Mouse (Mus musculus): ENCODE data around the gene Lbhd2. TPM values are rescaled to one million over a fixed set of nuclear protein-coding genes. Genes with fewer than 3 reads are reported as not detected.

The Lbhd2 gene
- total and polyA plus RNA-seq, 2 experiments from 2014 or later, result 6.0 to 11.8 TPM

- H3K36me3 ChIP-seq (ENCODE audit: insufficient read depth, low read length), result no peaks in the 10 kb centered on the region
- no peaks in the 10 kb centered on the region for H3K9me3 ChIP-seq (ENCODE audit: low read length)
- no peak overlapping the region for H3K4me2 ChIP-seq (ENCODE audit: low read depth, low read length)
- peaks cover 78% of the 10 kb centered on the region for H3K27me3 ChIP-seq (ENCODE audit: insufficient read depth, low read length)
- no peak for ATAC-seq
- H3K4me3 ChIP-seq (ENCODE audit: low read length), result no peak overlapping the region
- no peak for DNase-seq (ENCODE audit: low spot score)
- H3K27ac ChIP-seq, result no peak overlapping the region
- peaks cover 4% of the 10 kb centered on the region; the same call in 1 of the 2 replicates for H3K4me1 ChIP-seq (ENCODE audit: insufficient read depth, low read length)
- 25% methylated on average over 5 of the region's 5 CpGs for WGBS
- no peak overlapping the region for H3K9ac ChIP-seq (replicated peaks; ENCODE audit: low read length)
- TF ChIP-seq CTCF (IDR thresholded peaks at IDR 0.05; ENCODE audit: low read depth), result no peak
Observed at GRCm38 (mm10) chr12:111446745-111447144, 40.1 kb downstream of the Lbhd2 start.

GRCm38 (mm10) chr12:111447350-111447749 lies 40.7 kb downstream of the Lbhd2 start:
- ATAC-seq (no peak), DNase-seq (ENCODE audit: low spot score) (no peak)
- peaks cover 77% of the 10 kb centered on the region for H3K27me3 ChIP-seq (ENCODE audit: insufficient read depth, low read length)
- H3K27ac ChIP-seq, result no peak overlapping the region
- no peaks in the 10 kb centered on the region for H3K9me3 ChIP-seq (ENCODE audit: low read length)
- no peak overlapping the region for H3K4me2 ChIP-seq (ENCODE audit: low read depth, low read length)
- H3K9ac ChIP-seq (replicated peaks; ENCODE audit: low read length), result no peak overlapping the region
- no peaks in the 10 kb centered on the region for H3K36me3 ChIP-seq (ENCODE audit: insufficient read depth, low read length)
- H3K4me3 ChIP-seq (ENCODE audit: low read length), result no peak overlapping the region
- no peak for TF ChIP-seq CTCF (IDR thresholded peaks at IDR 0.05; ENCODE audit: low read depth)
- H3K4me1 ChIP-seq (ENCODE audit: insufficient read depth, low read length), result peaks cover 4% of the 10 kb centered on the region; the same call in 1 of the 2 replicates
- WGBS, result 21% methylated on average over 9 of the region's 9 CpGs

- TF ChIP-seq CTCF (IDR thresholded peaks at IDR 0.05; ENCODE audit: low read depth), result no peak
- no peak overlapping the region for H3K27ac ChIP-seq
- H3K4me2 ChIP-seq (ENCODE audit: low read depth, low read length), result no peak overlapping the region
- peaks cover 4% of the 10 kb centered on the region; the same call in 1 of the 2 replicates for H3K4me1 ChIP-seq (ENCODE audit: insufficient read depth, low read length)
- H3K9me3 ChIP-seq (ENCODE audit: low read length), result no peaks in the 10 kb centered on the region
- H3K4me3 ChIP-seq (ENCODE audit: low read length), result no peak overlapping the region
- H3K36me3 ChIP-seq (ENCODE audit: insufficient read depth, low read length), result no peaks in the 10 kb centered on the region
- H3K27me3 ChIP-seq (ENCODE audit: insufficient read depth, low read length), result peaks cover 70% of the 10 kb centered on the region
- ATAC-seq (no peak), DNase-seq (ENCODE audit: low spot score) (no peak)
- H3K9ac ChIP-seq (replicated peaks; ENCODE audit: low read length), result no peak overlapping the region
- WGBS, result 25% methylated on average over 22 of the region's 22 CpGs
Observed at GRCm38 (mm10) chr12:111447898-111448760, 41.5 kb downstream of the Lbhd2 start.

- 28% methylated on average over 13 of the region's 14 CpGs for WGBS
- H3K27ac ChIP-seq, result no peak overlapping the region
- peaks cover 60% of the 10 kb centered on the region for H3K27me3 ChIP-seq (ENCODE audit: insufficient read depth, low read length)
- no peak for DNase-seq (ENCODE audit: low spot score)
- H3K4me3 ChIP-seq (ENCODE audit: low read length), result no peak overlapping the region
- no peak overlapping the region for H3K9ac ChIP-seq (replicated peaks; ENCODE audit: low read length)
- ATAC-seq, result no peak
- no peak for TF ChIP-seq CTCF (IDR thresholded peaks at IDR 0.05; ENCODE audit: low read depth)
- H3K4me1 ChIP-seq (ENCODE audit: insufficient read depth, low read length), result peaks cover 4% of the 10 kb centered on the region; the same call in 1 of the 2 replicates
- H3K9me3 ChIP-seq (ENCODE audit: low read length), result no peaks in the 10 kb centered on the region
- H3K4me2 ChIP-seq (ENCODE audit: low read depth, low read length), result no peak overlapping the region
- no peaks in the 10 kb centered on the region for H3K36me3 ChIP-seq (ENCODE audit: insufficient read depth, low read length)
Observed at GRCm38 (mm10) chr12:111448931-111449705, 42.5 kb downstream of the Lbhd2 start.

GRCm38 (mm10) chr12:111450359-111450758 lies 43.8 kb downstream of the Lbhd2 start:
- Histone ChIP-seq H3K4me3 (ENCODE audit: low read length) (no peak overlapping the region), H3K36me3 (ENCODE audit: insufficient read depth, low read length) (no peaks in the 10 kb centered on the region), H3K27me3 (ENCODE audit: insufficient read depth, low read length) (peaks cover 47% of the 10 kb centered on the region), H3K9ac (replicated peaks; ENCODE audit: low read length) (no peak overlapping the region), H3K4me2 (ENCODE audit: low read depth, low read length) (no peak overlapping the region), H3K9me3 (ENCODE audit: low read length) (no peaks in the 10 kb centered on the region), H3K27ac (no peak overlapping the region), H3K4me1 (ENCODE audit: insufficient read depth, low read length) (peaks cover 4% of the 10 kb centered on the region; the same call in 1 of the 2 replicates)
- DNase-seq (ENCODE audit: low spot score), result no peak
- TF ChIP-seq CTCF (IDR thresholded peaks at IDR 0.05; ENCODE audit: low read depth), result no peak
- no peak for ATAC-seq
- 57% methylated on average over 6 of the region's 6 CpGs for WGBS

GRCm38 (mm10) chr12:111451561-111451960 lies 45.0 kb downstream of the Lbhd2 start:
- no peak overlapping the region for H3K4me3 ChIP-seq (ENCODE audit: low read length)
- ATAC-seq (no peak), DNase-seq (ENCODE audit: low spot score) (no peak)
- no peak for TF ChIP-seq CTCF (IDR thresholded peaks at IDR 0.05; ENCODE audit: low read depth)
- H3K27ac ChIP-seq, result no peak overlapping the region
- no peaks in the 10 kb centered on the region for H3K36me3 ChIP-seq (ENCODE audit: insufficient read depth, low read length)
- no peaks in the 10 kb centered on the region for H3K4me1 ChIP-seq (ENCODE audit: insufficient read depth, low read length)
- WGBS, result 90% methylated on average over 7 of the region's 7 CpGs
- H3K9ac ChIP-seq (replicated peaks; ENCODE audit: low read length), result no peak overlapping the region
- H3K4me2 ChIP-seq (ENCODE audit: low read depth, low read length), result no peak overlapping the region
- peaks cover 40% of the 10 kb centered on the region for H3K27me3 ChIP-seq (ENCODE audit: insufficient read depth, low read length)
- no peaks in the 10 kb centered on the region for H3K9me3 ChIP-seq (ENCODE audit: low read length)
